Mouse (Mus musculus) ES-CJ7 (cell line): Measurements from ENCODE around the gene Phyhd1.
A peak's percentile ranks its signal among the peaks of the same experiment; 100 is the strongest.

ENCODE experiments used
- DNase-seq: peaks from one replicate; pipeline ENCODE4 v3.0.0; 2011; ENCODE audit warnings: low read depth, low spot score

The Phyhd1 gene

DNA sequence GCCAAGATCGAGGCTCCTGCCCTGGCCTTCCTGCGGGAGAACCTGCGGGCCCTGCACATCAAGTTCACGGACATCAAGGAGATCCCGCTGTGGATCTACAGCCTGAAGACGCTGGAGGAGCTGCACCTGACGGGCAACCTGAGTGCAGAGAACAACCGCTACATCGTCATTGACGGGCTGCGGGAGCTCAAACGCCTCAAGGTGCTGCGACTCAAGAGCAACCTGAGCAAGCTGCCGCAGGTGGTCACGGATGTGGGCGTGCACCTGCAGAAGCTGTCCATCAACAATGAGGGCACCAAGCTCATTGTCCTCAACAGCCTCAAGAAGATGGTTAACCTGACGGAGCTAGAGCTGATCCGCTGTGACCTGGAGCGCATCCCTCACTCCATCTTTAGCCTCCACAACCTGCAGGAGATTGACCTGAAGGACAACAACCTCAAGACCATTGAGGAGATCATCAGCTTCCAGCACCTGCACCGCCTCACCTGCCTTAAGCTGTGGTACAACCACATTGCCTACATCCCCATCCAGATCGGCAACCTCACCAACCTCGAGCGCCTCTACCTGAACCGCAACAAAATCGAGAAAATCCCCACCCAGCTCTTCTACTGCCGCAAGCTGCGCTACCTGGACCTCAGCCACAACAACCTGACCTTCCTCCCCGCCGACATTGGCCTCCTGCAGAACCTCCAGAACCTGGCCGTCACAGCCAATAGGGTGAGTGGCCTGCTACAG is 9.2 kb upstream of the Phyhd1 start:
- DNase-seq = no peak

DNA sequence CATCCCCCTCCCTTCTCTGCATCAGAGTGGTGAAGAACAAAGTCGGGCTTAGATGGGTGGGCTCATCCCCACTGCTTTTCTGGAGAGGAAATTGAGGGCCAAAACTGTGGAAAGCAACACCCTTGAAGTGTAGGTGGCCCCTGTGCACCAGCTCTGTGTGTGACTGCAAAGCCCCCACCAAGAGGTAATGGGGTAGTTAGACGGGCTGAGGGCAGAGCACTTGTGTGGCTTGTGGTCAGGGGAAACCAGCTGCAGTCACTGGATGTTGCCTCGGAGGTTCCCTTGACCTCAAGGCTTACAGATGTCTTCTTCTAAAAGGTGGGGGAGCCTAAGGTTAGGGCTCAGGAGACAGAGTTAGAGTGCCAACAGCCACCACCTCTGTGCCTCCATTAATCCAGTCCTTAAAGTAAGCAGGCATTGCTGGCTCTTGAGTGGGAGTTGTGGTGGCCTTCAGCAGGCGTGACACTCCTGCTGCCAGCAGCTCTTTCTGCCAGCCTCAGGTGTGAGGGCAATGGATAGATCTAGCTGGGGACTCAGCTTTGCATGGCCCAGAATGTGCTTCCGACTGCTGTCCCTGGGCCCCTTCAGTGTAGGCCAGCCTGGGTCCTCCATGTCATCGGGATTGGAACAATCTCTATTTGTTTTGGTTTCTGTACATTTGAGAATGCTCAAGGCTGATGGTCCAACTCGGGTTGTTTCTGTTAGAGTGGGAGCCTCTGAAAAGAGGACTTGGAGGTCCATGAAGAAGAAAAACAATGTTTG is 8.1 kb upstream of the Phyhd1 start:
- DNase-seq = no peak

DNA sequence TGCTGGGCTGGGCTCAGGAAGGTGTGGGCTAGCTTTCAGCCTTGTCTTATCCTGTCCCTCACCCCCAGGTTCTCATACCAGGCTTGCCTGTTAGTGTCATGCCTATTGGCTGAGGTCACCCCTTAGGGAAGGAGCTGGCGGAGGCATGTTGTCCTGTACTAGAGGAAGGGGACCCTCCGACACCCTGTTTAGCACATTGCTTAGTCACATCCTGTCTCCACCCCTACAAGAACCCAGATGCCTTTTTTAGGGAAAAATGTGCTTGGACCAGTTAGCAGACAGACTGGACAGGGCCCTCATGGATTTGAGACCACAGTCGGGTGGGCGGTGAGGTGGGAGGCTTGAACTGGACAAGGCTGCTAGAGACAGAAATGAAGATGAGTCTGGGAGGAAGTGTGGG is 7.4 kb upstream of the Phyhd1 start:
- DNase-seq = no peak

DNA sequence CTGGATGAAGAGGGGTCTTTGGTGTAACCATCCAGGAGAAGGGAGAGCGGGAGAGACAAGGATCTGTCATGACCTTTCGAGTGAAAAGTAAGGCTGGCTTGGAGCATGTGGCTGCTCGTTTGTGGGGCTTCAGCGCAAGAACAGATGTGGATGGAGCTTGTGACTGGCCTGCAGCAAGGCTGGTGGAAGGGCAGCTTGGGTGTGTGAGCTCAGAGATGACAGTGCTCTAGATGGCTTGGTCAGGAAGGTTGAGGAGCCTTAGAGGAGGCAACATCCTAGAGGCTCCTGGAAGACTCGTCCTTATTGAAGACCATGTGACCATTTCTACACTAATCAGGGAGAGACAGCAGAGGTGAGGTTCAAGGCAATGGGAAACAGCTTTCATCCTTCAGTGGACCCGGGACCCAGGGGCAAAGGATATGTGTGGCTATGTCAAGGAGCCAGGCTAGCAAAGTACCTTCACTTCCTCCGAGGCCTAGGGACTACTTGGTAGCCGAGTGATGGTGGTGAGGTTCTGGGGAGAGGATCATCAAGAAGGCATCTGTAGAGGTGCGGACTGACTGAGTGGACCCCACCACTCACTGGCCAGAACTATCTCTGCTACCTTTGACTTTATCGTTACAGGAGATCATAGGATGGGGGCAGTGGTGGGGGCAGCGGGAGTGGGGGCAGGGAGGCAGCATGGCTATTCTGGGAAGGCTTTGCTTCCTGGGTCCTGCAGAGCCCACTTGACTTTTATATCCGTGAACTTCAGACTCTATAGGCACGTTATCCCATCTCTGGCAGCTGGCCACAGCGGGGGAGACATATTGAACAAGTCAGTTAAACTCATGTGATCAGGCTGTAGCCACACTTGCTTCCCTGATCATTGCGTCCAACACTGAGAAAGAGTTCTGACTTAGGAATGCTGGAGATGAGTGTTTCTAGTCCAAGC is 6.6 kb upstream of the Phyhd1 start:
- DNase-seq = no peak

DNA sequence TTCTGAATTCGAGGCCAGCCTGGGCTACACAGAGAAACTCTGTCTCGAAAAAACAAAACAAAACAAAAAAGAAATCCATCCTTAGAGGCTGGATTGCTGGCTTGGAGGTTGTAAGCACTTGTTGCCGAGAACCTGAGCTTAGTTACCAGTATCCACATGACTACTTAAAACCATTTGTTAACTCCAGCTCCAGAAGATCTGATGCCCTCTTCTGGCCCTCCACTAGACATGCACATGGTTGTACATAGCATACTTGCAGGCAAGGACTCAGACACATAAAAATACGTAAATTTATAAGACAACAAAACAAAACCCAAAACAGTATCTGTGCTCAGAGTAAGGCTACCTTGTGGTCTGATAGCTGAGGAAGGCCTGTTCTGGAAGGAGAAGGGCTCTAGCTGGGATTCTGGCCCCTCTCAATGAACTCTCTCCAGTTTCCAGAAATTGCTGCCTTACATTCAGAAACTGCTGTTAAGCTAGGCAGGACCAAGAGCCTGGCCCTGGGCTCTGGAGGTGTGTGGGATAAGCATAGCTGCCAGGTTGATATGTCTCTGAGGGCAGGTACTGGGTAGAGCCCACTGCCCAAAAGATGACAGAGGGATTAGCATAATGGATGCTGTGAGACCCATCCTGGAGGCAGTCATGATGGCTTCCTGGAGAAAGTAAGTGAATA is 4.8 kb upstream of the Phyhd1 start:
- peak; percentile 54 for DNase-seq

DNA sequence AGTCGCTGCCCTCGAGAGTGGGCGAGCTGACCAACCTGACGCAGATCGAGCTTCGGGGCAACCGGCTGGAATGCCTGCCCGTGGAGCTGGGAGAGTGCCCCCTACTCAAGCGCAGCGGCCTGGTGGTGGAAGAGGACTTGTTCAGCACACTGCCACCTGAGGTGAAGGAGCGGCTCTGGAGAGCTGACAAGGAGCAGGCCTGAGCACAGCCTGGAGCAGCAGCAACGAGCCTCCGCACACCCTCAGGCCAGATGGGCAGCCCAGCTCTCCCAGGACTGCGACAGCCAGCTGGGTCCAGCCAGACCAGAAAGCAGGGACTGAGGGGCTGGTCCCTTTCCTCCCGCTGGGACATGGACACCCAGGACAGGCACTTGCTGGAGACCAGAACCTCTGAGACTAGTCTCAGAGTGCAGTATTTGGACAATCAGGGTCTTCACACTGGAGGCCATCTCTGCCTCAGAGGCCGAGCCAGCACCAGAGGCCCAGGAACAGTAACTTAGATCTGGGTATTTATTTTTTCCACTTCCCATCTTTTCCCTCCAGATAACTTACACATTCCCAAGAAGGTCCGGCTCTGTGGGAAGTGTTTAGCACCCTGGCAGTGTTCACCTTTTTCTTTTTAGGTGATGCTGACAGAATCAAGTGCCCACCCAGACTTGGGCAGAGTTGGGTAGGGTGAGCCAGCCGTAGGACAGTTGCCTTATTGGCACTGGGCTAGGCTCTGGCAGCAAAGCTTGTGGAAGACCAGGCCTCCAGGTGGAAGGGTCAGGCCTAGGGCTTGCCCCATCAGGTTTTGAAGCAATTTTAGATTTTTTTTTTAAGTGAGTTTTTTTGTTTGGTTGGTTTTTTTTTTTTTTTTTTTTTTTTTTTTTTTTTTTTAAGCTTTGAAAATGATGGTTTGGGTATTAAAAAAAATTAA is 3.8 kb upstream of the Phyhd1 start:
- DNase-seq = no peak

DNA sequence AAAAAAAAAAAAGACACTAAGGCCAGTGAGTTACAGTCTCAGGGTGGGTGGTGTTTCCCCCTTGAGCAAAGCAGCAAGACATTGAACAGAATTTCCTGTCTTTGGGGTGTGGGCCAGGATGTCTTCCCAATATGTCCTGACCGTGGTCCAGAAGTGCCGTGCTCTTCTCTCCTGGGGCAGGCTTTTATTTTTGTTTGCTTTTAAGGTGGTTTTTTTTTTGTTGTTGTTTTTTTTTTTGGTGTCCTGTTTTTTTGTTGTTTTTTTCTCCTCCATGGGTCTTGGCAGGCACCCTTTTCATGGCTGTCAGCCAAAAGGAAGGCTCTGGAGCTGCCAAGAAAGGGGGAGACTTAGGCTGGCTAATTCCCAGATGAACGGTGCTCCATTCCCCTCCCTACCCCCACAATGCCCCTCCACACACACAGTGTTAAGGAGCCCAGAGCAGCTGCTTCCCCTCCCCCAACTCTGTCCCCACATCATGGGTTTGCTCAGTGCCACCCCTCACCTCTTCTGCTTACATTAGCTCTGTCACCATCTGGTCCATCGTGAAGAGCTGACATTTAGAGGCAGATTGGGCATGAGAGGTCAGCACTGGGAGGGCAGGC is 3.1 kb upstream of the Phyhd1 start:
- DNase-seq = no peak

DNA sequence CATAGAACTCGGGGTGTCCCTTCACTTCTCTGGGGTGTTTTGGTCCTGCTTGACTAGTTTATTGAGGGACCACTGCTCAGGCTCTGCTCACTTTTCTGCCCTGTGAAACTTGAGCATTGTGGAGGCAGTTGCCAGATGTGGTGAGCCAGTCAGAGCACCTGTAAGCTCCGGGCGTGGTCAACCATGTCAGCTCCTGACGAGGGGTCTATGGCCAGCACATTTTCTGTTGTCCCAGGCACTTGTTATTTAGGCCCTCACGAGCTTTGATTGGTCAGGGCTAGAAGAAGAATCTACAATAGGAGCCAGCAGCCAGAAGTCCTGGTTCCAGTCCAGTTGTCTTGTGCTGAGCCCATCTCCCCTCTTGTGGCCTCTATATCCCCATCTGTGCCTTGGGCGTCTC is 2.2 kb upstream of the Phyhd1 start:
- DNase-seq = no peak

DNA sequence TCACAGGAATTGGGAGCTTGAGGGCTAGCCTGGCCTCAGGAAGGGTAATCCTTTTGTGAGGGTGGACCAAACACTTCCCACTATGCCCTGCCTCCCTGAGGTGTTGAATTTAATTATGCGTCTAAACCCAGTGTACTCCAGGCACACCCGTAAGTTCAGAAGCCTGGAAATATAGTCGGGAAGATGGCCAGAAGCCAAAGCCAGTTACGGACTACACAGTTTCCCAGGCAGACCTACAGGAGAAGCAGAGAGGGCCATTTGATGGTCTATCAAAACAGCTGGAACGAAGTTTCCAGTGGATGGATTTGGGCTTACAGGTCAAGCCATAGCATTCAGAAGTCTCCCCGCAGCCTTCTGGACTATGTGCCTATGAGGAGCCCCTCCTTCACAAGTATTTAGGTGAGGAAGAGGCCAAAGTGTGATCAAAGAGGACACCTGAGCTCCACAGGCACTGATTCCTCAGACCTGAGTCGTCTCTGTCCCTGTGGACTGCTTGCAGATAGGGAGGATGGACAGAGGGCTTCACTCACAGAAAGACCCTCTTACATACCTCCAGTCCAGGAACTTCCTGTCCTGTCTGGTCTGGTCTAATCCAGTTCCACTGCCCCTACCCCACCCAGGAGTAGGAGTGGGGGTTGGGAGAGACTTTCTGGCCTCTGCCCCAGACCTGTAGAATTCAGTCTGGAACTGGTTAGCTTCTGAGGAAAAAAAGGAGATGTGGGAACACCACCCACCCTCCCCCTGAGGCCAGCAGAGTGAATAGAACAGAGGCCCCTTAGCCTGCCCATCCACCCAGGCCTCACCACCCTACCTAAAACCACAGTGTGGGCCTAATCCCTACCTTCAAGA is 1.1 kb upstream of the Phyhd1 start:
- DNase-seq = peak; percentile 87

DNA sequence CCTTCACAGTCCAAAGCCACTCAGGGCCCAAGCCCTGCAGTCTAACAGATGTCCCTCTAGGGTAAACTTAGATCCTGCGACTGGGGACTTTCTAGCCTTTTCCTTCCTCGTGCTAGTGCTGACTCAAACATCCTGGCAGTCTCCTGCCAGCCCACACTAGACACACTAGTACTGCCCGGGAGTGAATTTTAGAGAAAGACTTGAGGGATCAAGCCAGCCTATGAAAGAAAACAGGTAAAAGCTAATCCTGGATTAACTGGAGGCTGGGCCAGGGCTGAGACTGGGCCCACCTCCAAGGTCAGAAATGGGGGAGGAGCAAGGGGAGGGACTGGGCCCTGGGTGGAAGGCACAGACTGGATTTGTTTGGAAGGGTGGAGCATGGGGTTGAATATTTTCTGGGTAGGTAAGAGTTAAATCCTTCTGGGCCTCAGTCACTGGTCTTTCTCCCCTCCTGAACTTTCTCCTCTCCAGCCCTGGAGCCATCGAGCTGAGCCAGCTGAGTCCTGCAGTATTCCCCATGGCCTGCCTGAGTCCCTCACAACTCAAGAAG is 464 bp downstream of the Phyhd1 start:
- DNase-seq = peak; percentile 85

DNA sequence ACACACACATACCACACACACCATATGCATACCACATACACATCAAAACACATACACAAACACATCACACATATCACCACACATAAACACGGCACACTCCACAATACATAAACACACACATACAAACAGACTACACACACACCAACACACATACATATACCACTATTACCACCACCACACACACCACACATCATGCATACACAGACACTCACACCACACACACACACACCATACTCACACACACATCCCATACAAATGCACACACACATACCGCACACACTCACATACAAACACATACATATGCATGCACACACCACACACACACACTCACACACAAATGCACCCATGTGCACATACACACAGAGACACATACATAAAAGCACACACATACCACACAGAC is 1.5 kb downstream of the Phyhd1 start:
- no peak for DNase-seq

DNA sequence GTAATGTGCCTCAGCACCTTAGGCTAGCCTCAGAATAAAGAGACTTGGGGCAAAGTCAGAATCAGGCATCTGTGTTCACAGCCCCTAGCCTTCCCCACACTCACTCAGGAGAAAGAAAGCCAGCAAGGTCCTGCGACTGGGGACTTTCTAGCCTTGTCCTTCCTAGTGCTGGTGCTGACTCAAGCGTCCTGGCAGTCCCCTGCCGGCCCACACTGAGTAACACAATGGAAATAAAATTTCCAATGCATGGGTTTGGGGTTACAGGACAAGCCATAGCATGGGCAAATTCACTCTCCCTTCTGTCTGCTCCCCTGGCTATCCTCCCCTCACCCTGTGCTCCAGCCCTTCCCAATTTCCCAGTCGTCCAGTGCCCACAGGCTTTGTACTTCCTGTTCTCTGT is 2.4 kb downstream of the Phyhd1 start:
- no peak for DNase-seq

DNA sequence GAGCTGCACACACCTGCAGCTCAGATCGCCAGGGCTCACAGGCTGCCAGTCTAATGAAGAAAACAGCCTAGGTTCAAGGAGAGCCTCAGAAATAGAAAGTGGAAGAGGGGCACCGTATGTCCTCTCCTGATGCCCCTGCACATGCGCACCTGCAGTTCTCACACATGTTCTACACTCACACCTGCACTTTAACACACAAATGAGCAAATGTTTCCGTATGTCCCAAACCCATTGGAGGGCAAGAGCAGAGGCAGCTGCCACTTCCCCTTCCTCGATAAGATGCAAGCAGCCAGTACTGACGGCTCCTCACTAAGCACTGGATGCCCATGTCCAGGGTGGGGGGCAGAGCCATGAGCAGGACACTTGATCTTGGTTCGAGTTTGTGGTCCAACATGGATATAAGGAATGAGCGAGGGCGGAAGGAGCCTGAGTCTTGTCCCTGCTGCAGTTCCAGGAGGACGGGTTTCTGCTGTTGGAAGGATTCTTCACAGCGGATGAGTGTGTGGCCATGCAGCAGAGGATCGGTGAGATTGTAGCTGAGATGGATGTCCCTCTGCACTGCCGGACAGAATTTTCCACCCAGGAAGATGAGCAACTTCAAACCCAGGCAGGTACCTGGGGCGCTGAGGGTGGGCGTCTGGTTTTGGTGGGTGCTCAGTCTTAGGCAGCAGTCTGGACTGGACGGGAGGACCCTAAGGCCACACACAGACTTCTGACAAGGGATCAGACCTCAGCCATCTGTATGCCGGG is 3.4 kb downstream of the Phyhd1 start:
- DNase-seq = no peak

DNA sequence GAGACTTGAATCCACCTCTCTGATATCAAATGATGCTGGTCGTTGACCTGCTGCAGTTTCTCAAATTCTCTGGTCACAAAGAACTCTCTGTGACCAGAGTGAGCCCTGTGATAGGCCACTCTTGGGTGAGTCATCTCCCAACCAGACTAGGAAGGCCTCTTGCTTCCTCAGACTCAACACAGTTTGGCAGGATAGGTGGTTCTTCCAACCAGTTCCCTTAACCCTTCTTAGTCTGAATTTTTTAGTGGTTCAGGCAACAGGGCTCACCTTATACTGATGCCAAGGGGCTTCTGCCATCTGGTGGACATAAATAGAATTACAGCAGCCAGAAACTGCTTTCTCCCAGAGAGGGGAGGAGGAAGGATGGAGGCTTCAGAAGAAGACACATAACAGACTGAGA is 4.1 kb downstream of the Phyhd1 start:
- peak; percentile 73 for DNase-seq

DNA sequence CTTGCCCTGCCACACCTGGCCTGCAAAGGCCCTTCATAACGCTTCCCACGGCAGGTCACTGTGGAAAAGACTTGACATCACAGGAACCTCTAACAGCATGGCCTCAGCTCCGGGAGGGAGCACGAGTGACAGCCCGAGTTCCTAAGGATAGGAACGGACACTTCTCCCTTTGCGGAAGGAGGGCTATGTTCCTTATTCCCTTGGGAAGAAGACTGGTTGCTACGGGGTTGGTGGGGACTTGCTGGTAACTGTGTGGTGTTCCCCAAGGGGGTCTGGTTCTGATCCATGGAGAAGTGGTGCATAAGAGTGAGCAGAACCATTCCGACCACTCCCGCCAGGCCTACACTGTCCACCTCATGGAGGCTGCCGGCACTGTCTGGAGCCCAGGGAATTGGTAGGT is 14.7 kb downstream of the Phyhd1 start, which contains the start of gene Gm28038:
Gene Gm28038, plus strand, starts transcription at position 301 of the 400 bp plus-strand sequence.
- no peak for DNase-seq

DNA sequence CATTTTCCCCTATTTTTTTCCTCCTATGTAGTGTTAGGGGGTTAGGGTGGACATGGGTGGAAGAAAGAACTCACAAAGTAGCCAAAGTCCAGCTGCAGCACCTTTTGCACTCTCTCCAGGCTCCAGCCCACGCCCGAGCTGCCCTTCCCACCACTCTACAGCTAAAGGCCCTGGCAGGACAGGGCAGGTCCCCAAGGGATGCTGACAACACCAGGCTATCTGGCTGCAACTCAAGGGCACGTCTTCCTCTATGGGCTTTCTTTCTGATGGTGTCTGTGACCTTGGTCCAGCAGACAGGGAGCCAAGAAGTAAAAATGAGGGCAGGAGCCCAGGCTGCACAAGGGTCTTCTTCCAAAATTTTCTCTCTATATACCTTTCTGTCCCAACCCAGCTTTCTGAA is 15.6 kb downstream of the Phyhd1 start:
- no peak for DNase-seq

DNA sequence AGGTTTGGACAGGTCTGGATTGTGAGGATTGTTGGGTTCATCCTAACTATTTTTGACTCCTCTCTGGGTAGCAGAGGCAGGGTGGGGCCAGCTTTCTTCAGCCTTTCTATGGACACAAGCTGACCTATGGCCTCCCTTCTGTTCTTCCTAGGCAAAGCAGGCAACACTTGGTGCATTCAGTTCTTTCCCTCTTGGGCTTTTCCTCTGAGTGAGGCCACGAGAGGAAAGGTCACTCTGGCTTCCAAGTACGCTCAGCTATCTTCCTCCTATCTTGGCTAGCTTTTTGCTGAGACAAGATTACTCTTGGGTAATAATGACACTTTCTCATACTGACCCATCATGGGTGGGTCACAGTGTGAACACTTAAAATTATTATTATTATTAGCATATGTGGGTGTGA is 17.2 kb downstream of the Phyhd1 start:
- no peak for DNase-seq

DNA sequence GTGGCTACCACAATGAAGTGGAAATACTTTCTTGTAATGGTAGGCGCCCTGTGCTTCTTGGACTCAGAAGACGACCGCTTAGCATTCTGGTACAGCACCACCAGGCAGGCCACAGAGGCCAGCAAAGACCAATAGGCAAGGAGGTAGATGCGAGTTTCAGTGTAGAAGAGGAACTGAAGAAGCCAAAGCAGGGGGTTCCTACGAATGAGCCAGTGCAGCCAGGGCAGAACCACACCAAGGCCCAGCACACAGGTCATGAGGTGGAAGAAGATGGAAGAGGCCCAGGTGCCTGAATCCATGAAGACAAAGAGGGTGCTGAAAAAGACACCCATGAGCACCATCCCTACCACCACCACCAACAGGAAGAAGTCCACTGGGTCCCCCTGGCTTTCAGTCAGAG is 19.0 kb downstream of the Phyhd1 start:
- DNase-seq = no peak
